Mouse (Mus musculus) brown adipose tissue, adult 24 weeks (tissue): ENCODE measurements around the gene Dnajb4. TPM values are rescaled to one million over a fixed set of nuclear protein-coding genes. Genes with fewer than 3 reads are reported as not detected.
"Not testable (repeated sequence)": the region's sequence is repeated elsewhere in the genome, so short reads cannot be mapped to it uniquely, and the experiment has no call there.

Source experiments
- H3K27ac ChIP-seq: fragments of 200-500 bp; replicated peaks from 2 replicates; pipeline ENCODE4 v1.5.1; 2012; ENCODE audit warnings: low read depth, mild to moderate bottlenecking, low read length
- H3K4me1 ChIP-seq: fragments of 200-500 bp; 2 replicates; pipeline ENCODE4 v1.6.1; 2012; ENCODE audit warnings: low read length, mixed read lengths; ENCODE audit not compliant: control insufficient read depth, insufficient read depth, insufficient read length
- H3K4me3 ChIP-seq: fragments of 200-500 bp; 2 replicates; pipeline ENCODE4 v1.5.1; 2012; ENCODE audit warnings: low read depth, mild to moderate bottlenecking, low read length, moderate library complexity; ENCODE audit not compliant: insufficient read depth
- polyA plus RNA-seq: library from polyadenylated mRNA; stranded (reverse); fragments of >200 nt; gene quantifications from 2 replicates; pipeline ENCODE4 v1.2.4, GENCODE M21; 2012; ENCODE audit not compliant: missing spikeins, insufficient read depth, insufficient read length

Gene Dnajb4
- polyA plus RNA-seq, 1 experiment: 40.7 TPM

GRCm38 (mm10) chr3:152152483-152152804 is 57.7 kb downstream of the Dnajb4 start:
- Histone ChIP-seq H3K4me1 (peaks cover 3% of the 10 kb centered on the region), H3K4me3 (no peak overlapping the region), H3K27ac (no peak overlapping the region)

DNA sequence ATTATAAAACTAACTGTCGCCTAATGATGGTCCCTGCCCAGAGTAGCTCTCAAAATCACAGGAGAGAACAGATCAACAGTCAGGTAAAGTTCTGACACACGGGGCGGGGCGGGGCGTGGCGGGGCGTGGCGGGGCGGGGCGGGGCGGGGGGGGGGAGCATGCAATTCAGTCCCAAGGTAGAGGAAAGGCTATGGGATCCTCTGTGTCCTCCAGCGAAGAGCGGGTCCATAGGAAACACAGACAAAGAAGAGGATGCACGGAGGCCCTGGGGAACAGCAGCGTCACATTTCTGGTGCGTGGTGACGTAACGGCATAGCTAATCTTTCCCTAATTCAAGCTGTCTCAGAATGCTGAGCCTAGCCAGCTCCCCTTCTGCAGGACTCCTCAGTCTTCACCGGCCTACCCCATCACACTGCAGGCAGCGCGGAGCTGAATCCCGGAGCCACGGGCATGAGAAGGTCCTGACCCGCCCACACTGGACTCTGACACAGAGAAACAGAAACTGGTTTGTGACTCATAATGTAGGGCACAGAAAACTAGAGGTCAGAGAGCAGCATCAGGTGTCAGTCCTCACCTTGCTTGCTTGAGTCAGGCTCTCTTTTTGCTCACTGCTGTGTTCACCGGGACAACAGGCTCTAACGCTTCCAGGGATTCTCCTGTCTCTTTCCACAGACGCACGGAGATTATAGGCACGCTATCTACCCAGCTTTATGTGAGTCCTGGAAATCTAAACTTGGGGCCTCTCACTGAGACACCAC is 58.2 kb downstream of the Dnajb4 start:
- H3K27ac ChIP-seq: no peak overlapping the region
- H3K4me3 ChIP-seq: peak overlapping the region; percentile 44
- peaks cover 3% of the 10 kb centered on the region for H3K4me1 ChIP-seq

DNA sequence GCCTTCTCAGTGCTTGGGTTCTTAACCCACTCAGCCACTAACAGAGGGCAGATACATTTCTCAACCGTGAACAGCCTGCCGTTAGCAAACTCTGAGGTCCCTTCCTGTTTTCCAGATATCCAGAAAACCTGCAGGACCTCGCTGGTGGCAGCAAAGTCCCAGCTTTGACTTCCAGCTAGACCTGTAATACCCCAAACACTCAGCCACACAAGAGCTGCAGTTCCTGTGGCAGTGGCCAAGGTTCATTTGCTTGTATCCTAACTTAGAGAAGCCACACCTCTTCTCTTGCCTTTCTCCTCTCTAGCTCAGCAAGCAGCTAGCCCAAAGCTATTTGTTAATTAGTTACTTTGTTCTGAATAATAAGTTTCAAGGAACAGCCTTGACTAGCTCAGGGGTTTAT is 60.2 kb downstream of the Dnajb4 start:
- Histone ChIP-seq H3K4me3 (no peak overlapping the region), H3K27ac (no peak overlapping the region), H3K4me1 (peaks cover 3% of the 10 kb centered on the region)

DNA sequence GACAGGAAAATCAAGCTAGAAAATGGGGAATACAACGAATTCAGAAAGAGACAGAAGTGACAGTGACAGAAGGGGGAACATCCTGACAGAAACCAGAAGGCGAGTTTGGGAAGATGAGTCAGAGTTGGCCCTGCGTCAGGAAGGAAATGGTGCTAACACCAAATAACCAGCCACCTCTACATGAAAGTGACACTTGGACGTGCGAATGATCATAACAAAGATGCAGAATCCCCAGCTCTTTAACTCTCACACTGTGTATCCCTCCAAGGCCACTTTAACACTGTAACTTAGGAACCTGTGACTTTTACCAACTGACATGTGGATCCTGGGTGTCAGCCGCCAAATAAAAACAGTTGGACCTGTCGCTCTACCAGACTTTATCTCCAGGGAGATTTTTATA is 60.7 kb downstream of the Dnajb4 start:
- peaks cover 3% of the 10 kb centered on the region for H3K4me1 ChIP-seq
- no peak overlapping the region for H3K4me3 ChIP-seq
- H3K27ac ChIP-seq: no peak overlapping the region

DNA sequence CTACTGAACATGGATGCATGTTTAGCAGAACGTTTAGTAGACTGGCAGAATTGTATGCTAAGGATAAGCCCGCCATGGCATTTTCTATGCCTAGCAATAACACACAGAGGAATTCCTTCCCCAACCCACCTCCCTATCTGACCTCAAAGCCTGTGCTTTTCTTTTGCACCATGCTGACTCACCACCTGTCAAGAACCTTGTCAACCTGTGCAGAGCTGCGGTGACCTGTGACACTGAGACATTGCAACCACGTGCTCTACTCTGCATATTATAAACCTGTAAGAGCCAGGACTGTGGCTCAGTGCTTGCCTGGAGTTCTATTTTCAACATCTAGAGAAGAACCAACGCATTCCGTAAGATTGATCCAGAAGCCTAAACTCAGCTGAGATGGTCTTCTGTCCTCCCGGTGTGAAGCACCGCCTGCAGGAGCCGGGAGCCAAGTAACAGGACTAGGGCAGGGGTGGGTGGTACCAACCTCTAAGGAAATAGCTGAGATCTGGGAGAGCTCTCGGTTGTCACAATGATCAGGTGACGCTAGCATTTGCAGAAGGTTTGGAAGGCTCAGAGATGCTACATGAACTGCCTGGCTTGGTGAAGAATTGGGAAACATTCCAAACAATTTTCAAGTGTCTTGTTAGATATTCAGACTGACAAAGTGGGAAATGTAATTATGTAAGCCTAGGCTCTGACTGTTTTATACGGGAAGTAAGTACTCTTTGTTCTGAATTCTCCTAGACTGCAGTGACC is 62.8 kb downstream of the Dnajb4 start:
- Histone ChIP-seq H3K4me3 (no peak overlapping the region), H3K27ac (no peak overlapping the region), H3K4me1 (peaks cover 3% of the 10 kb centered on the region)

DNA sequence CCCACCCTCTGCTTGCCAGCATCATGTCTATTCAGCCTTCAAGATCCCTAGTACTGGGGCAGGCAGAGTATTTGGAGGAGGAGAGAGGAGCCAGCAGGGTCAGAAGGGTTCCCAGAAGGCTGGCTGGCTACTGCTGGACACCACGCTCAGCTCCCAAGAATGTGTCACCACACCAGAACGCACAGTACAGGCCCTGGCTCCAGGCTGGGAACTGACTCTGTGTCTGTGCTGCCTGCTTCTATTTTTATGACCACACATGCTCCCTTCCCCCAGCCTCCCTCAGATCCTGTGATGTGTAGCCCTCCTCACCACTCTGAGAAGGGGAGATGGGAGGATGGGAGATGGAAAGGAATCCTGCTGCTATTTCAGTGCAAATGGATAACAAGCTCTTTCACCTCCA is 64.9 kb downstream of the Dnajb4 start:
- H3K4me1 ChIP-seq: no peaks in the 10 kb centered on the region; the same call in 1 of the 2 replicates
- no peak overlapping the region for H3K27ac ChIP-seq
- H3K4me3 ChIP-seq: no peak overlapping the region

DNA sequence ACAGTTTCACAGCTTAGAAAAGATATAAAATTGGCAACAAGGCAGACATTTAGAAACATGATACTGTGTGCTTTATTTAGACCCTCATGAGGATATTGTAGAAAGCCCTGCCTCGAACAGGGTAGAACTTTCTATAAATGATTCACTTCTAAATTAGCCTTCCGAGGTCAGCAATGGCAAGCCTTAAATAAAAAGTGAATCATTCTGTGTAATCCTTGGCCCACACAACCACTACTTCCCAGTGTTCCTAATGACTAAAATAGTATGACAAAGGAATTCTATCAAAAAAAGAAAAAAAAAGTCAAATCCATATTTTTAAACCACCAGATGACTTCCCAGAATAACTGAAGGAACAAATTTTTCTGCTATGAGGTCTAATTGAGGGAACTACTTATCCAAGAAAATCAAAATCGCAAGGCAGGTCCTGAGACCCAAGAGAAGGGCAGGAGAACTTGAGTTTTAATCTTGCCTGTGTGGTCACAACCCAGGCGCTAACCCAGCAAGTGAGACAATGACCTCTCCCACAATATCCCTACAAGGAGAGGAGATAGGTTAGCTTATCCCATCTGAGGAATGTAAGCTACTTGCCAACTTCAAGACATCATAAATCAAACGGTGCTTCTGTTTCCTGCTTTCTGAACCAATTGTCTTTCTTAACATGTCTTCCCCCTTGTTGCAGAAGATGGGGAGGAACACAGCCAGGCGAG is 67.0 kb downstream of the Dnajb4 start:
- no peak overlapping the region for H3K4me3 ChIP-seq
- peak overlapping the region; percentile 46; the same call in 1 of the 2 replicates for H3K27ac ChIP-seq
- H3K4me1 ChIP-seq: no peaks in the 10 kb centered on the region; the same call in 1 of the 2 replicates

GRCm38 (mm10) chr3:152142146-152142545 is 68.0 kb downstream of the Dnajb4 start:
- Histone ChIP-seq H3K27ac (no peak overlapping the region), H3K4me1 (no peaks in the 10 kb centered on the region), H3K4me3 (no peak overlapping the region)

DNA sequence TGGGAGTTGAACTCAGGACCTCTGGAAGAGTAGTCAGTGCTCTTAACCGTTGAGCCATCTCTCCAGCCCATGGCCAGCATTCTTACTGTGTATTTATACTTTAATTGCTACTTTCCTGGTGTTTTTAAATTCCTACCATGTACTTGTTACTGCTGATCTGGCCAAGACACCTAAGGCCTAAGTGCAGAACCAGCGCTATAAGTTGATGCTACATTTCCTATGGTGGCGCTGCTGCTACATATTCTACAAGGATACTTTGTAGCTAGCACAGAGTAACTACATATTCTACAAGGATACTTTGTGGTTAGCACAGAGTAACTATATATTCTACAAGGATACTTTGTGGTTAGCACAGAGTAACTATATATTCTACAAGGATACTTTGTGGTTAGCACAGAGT is 70.8 kb downstream of the Dnajb4 start:
- not testable (repeated sequence) for H3K4me3 ChIP-seq, H3K27ac ChIP-seq, H3K4me1 ChIP-seq

DNA sequence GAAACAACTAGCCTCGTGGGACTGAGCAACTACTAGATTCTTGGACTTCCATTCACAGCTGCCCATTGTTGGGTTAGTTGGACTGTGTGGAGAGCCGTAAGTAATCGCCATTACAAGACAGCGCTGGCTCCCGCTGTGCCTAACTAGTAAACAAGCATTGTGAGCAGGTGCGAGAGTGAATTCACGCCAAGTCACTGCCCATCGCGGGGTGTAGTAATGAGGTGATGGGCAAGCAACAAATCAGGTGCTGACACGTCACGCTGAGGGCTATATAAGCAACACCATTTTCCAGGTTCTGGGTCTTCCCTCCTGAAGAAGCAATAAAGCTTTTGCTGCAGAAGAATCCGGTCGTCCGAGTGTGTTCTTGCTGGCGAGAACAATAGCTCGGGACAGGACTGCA is 74.0 kb downstream of the Dnajb4 start:
- not testable (repeated sequence) for H3K4me3 ChIP-seq, H3K4me1 ChIP-seq, H3K27ac ChIP-seq

DNA sequence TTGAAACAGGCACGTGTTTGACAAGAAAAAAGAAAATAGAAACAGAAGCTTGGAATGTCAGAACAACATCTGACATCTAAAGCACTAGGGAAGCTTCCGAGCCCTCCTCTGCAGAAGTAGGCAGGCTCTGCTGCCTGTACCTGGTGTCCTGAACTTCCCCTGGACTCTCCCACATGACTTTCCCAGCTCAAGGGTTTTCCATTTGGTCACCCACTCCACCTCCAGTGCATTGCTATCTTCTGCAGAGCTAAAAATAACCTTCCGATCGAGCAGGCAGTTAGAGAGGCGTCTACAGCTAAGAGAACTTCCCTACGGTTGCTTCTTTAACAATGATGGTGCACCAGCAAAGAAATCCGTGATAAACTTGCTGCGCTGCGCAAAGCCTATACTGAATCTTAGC is 76.5 kb downstream of the Dnajb4 start:
- Histone ChIP-seq H3K4me3 (no peak overlapping the region), H3K27ac (no peak overlapping the region), H3K4me1 (no peaks in the 10 kb centered on the region)

- Histone ChIP-seq H3K4me3 (no peak overlapping the region), H3K27ac (no peak overlapping the region), H3K4me1 (no peaks in the 10 kb centered on the region)
These were observed 79.1 kb downstream of the Dnajb4 start for GRCm38 (mm10) chr3:152130963-152131362.

DNA sequence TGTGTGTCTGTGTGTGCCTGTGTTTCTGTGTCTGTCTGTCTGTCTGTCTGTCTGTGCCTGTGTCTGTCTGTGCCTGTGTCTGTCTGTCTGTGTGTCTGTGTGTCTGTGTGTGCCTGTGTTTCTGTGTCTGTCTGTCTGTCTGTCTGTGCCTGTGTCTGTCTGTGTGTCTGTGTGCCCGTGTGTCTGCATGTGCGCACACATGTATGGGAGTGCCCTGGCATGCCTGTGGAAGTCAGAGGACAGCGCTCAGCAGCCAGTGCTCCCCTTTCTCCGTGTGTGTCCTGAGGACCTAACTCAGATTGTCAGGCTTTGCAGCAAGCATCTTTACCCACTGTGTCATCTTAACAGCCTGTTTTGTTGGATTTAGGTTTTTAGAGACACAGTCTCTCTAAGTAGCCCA is 80.7 kb downstream of the Dnajb4 start:
- H3K4me1 ChIP-seq, H3K4me3 ChIP-seq, H3K27ac ChIP-seq: not testable (repeated sequence)

GRCm38 (mm10) chr3:152128631-152129030 is 81.5 kb downstream of the Dnajb4 start:
- Histone ChIP-seq H3K4me1 (no peaks in the 10 kb centered on the region), H3K4me3 (no peak overlapping the region), H3K27ac (no peak overlapping the region)
